ENCODE assay signal across 2 mouse cellular contexts in the genomic region with DNA sequence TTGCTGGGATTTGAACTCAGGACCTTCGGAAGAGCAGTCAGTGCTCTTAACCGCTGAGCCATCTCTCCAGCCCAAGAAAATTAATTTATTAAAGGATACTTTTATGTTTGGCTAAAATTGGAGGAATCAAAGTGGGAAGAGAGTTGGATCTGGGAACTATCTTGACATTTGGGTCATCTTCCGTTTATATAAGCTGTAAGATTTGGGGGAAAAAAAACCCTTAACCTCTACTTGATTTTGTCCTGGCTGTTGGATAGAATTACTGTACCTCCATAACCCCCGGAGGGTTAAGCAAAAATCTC.
TF ChIP-seq lines count a peak whose summit lies in the region.

No protein-coding gene starts in this region.

TF ChIP-seq in CH12.LX, 34 proteins besides CTCF, POLR2A, EP300 and RAD21:
- no peak for TF ChIP-seq HCFC1 (IDR thresholded peaks at IDR 0.05; ENCODE audit: low read depth, low read length)
- TF ChIP-seq TBP (conservative IDR thresholded peaks at IDR 0.05; ENCODE audit: low read depth, low read length): peak; percentile 73

TF ChIP-seq in MEL, 35 proteins besides CTCF, POLR2A, EP300 and RAD21:
- TF ChIP-seq TBP (IDR thresholded peaks at IDR 0.05; ENCODE audit: low read depth, low read length) (peak; percentile 91), MXI1 (IDR thresholded peaks at IDR 0.05; ENCODE audit: low read depth, low read length) (no peak)
